Mouse (Mus musculus) liver, embryonic 13.5 days (tissue): Measurements from ENCODE around the gene Fbxw2. TPM values are rescaled to one million over a fixed set of nuclear protein-coding genes. Genes with fewer than 3 reads are reported as not detected.
"Not testable (repeated sequence)": the region's sequence is repeated elsewhere in the genome, so short reads cannot be mapped to it uniquely, and the experiment has no call there.

Experiments
- ATAC-seq: fragments of 200-750 bp; cut with Nextera tagmentation; 2 replicates; pipeline ENCODE4 v1.8.0; 2017; ENCODE audit warnings: low read depth, mild to moderate bottlenecking, moderate number of reproducible peaks, moderate library complexity
- DNase-seq: peaks from one replicate; pipeline ENCODE4 v3.0.0; 2022
- H3K27ac ChIP-seq: fragments of 300-500 bp; sonication (generic); 2 replicates; pipeline ENCODE4 v1.5.1; 2015; ENCODE audit warnings: moderate library complexity, mild to moderate bottlenecking, inconsistent platforms
- H3K27me3 ChIP-seq: fragments of 300-500 bp; sonication (generic); 2 replicates; pipeline ENCODE4 v1.6.1; 2015; ENCODE audit warnings: mild to moderate bottlenecking, inconsistent platforms
- H3K36me3 ChIP-seq: fragments of 300-500 bp; sonication (generic); 2 replicates; pipeline ENCODE4 v1.6.1; 2015; ENCODE audit warnings: mild to moderate bottlenecking, inconsistent platforms
- H3K4me1 ChIP-seq: fragments of 300-500 bp; sonication (generic); replicated peaks from 2 replicates; pipeline ENCODE4 v1.6.1; 2015; ENCODE audit warnings: inconsistent platforms
- H3K4me2 ChIP-seq: fragments of 300-500 bp; sonication (generic); 2 replicates; pipeline ENCODE4 v1.6.1; 2015; ENCODE audit warnings: inconsistent platforms, mild to moderate bottlenecking, moderate library complexity
- H3K4me3 ChIP-seq: fragments of 300-500 bp; sonication (generic); replicated peaks from 2 replicates; pipeline ENCODE4 v1.5.1; 2015; ENCODE audit warnings: mild to moderate bottlenecking, inconsistent platforms
- H3K9ac ChIP-seq: fragments of 300-500 bp; sonication (generic); 2 replicates; pipeline ENCODE4 v1.6.1; 2015; ENCODE audit warnings: mild to moderate bottlenecking, inconsistent platforms
- H3K9me3 ChIP-seq: fragments of 300-500 bp; sonication (generic); replicated peaks from 2 replicates; pipeline ENCODE4 v1.6.1; 2016; ENCODE audit warnings: inconsistent platforms
- WGBS: fragments of 180-500 bp; shearing (Covaris S2); methylation state at CpG from one replicate; pipeline ENCODE4 v1.1.7; 2015; ENCODE audit not compliant: insufficient replicate concordance; 5-methylcytosine and 5-hydroxymethylcytosine counted together
- polyA plus RNA-seq: library from polyadenylated mRNA; unstranded; fragments of >200 nt; fragmentation: Nextera tagmentation; extraction: Ambion mirVana; gene quantifications from 2 replicates; pipeline ENCODE4 v1.2.1, GENCODE M21; 2015

Fbxw2 gene
- polyA plus RNA-seq, 1 experiment from 2014 or later = 57.7 TPM

GRCm38 (mm10) chr2:34810775-34811174 lies 15.3 kb downstream of the Fbxw2 start:
- Histone ChIP-seq H3K4me1 (peaks cover 58% of the 10 kb centered on the region), H3K9ac (0 out of 2 replicates have a peak overlapping the region, but pooled peaks have one; percentile 20), H3K4me3 (no peak overlapping the region), H3K4me2 (peak overlapping the region; percentile 7), H3K9me3 (no peaks in the 10 kb centered on the region), H3K36me3 (peaks cover 94% of the 10 kb centered on the region), H3K27ac (peak overlapping the region; percentile 81), H3K27me3 (no peaks in the 10 kb centered on the region)
- DNase-seq (no peak), ATAC-seq (peak; percentile 80)
- 82% methylated on average over 3 of the region's 3 CpGs for WGBS

GRCm38 (mm10) chr2:34809568-34809967 lies 16.5 kb downstream of the Fbxw2 start:
- Histone ChIP-seq H3K9ac (0 out of 2 replicates have a peak overlapping the region, but pooled peaks have one; percentile 26), H3K27me3 (no peaks in the 10 kb centered on the region), H3K4me3 (no peak overlapping the region), H3K9me3 (no peaks in the 10 kb centered on the region), H3K4me2 (peak overlapping the region; percentile 28), H3K4me1 (peaks cover 63% of the 10 kb centered on the region), H3K36me3 (peaks cover 89% of the 10 kb centered on the region), H3K27ac (peak overlapping the region; percentile 81)
- WGBS = 66% methylated on average over 1 of the region's 1 CpGs
- ATAC-seq (no peak), DNase-seq (no peak)

- Histone ChIP-seq H3K36me3 (peaks cover 85% of the 10 kb centered on the region), H3K27me3 (no peaks in the 10 kb centered on the region), H3K27ac (peak overlapping the region; percentile 70), H3K9ac (peak overlapping the region; percentile 23), H3K9me3 (no peaks in the 10 kb centered on the region), H3K4me1 (peaks cover 76% of the 10 kb centered on the region), H3K4me2 (0 out of 2 replicates have a peak overlapping the region, but pooled peaks have one; percentile 1), H3K4me3 (no peak overlapping the region)
- 47% methylated on average over 2 of the region's 2 CpGs for WGBS
- no peak for ATAC-seq
- no peak for DNase-seq
These were observed 18.1 kb downstream of the Fbxw2 start for GRCm38 (mm10) chr2:34808057-34808456.

GRCm38 (mm10) chr2:34805364-34805950 lies 20.7 kb downstream of the Fbxw2 start:
- peaks cover 80% of the 10 kb centered on the region for H3K4me1 ChIP-seq
- no peaks in the 10 kb centered on the region for H3K27me3 ChIP-seq
- WGBS = 79% methylated on average over 10 of the region's 10 CpGs
- H3K36me3 ChIP-seq = peaks cover 60% of the 10 kb centered on the region
- ATAC-seq (peak; percentile 35), DNase-seq (peak; percentile 26)
- peak overlapping the region; percentile 49 for H3K9ac ChIP-seq
- H3K4me2 ChIP-seq = peak overlapping the region; percentile 41
- H3K27ac ChIP-seq = peak overlapping the region; percentile 90
- no peaks in the 10 kb centered on the region for H3K9me3 ChIP-seq
- 0 out of 2 replicates have a peak overlapping the region, but pooled peaks have one; percentile 1 for H3K4me3 ChIP-seq

GRCm38 (mm10) chr2:34804815-34805214 lies 21.3 kb downstream of the Fbxw2 start:
- ATAC-seq = peak; percentile 64
- H3K9me3 ChIP-seq = no peaks in the 10 kb centered on the region
- peaks cover 55% of the 10 kb centered on the region for H3K36me3 ChIP-seq
- H3K27ac ChIP-seq = peak overlapping the region; percentile 90
- 15% methylated on average over 1 of the region's 1 CpGs for WGBS
- H3K4me1 ChIP-seq = peaks cover 78% of the 10 kb centered on the region
- H3K4me2 ChIP-seq = peak overlapping the region; percentile 78
- DNase-seq = peak; percentile 60
- no peaks in the 10 kb centered on the region for H3K27me3 ChIP-seq
- peak overlapping the region; percentile 75 for H3K9ac ChIP-seq
- peak overlapping the region; percentile 80 for H3K4me3 ChIP-seq

GRCm38 (mm10) chr2:34804172-34804571 lies 21.9 kb downstream of the Fbxw2 start:
- Histone ChIP-seq H3K27ac (peak overlapping the region; percentile 90), H3K36me3 (peaks cover 48% of the 10 kb centered on the region), H3K9me3 (no peaks in the 10 kb centered on the region), H3K4me1 (peaks cover 72% of the 10 kb centered on the region), H3K27me3 (no peaks in the 10 kb centered on the region), H3K4me2 (peak overlapping the region; percentile 78), H3K4me3 (peak overlapping the region; percentile 80), H3K9ac (peak overlapping the region; percentile 75)
- 85% methylated on average over 2 of the region's 2 CpGs for WGBS
- ATAC-seq (no peak), DNase-seq (no peak)

GRCm38 (mm10) chr2:34803746-34804145 lies 22.4 kb downstream of the Fbxw2 start:
- H3K27ac ChIP-seq = peak overlapping the region; percentile 90
- peak overlapping the region; percentile 80 for H3K4me3 ChIP-seq
- ATAC-seq = no peak
- peak overlapping the region; percentile 78 for H3K4me2 ChIP-seq
- no peaks in the 10 kb centered on the region for H3K9me3 ChIP-seq
- WGBS = 68% methylated on average over 3 of the region's 3 CpGs
- peaks cover 44% of the 10 kb centered on the region for H3K36me3 ChIP-seq
- H3K27me3 ChIP-seq = no peaks in the 10 kb centered on the region
- DNase-seq = no peak
- peaks cover 72% of the 10 kb centered on the region for H3K4me1 ChIP-seq
- peak overlapping the region; percentile 75 for H3K9ac ChIP-seq

GRCm38 (mm10) chr2:34802565-34803245 lies 23.4 kb downstream of the Fbxw2 start:
- Histone ChIP-seq H3K4me1 (peaks cover 73% of the 10 kb centered on the region), H3K36me3 (peaks cover 35% of the 10 kb centered on the region), H3K9ac (peak overlapping the region; percentile 93), H3K27ac (peak overlapping the region; percentile 96), H3K4me2 (peak overlapping the region; percentile 74), H3K4me3 (peak overlapping the region; percentile 80)
- under 1% methylated on average over 30 of the region's 32 CpGs for WGBS
- not testable (repeated sequence) for H3K9me3 ChIP-seq, H3K27me3 ChIP-seq
- DNase-seq (peak; percentile 50), ATAC-seq (peak; percentile 30)

GRCm38 (mm10) chr2:34801516-34802482 lies 24.3 kb downstream of the Fbxw2 start:
- ATAC-seq (peak; percentile 85), DNase-seq (peak; percentile 97)
- Histone ChIP-seq H3K4me1 (peaks cover 68% of the 10 kb centered on the region), H3K27ac (peak overlapping the region; percentile 96), H3K9me3 (no peaks in the 10 kb centered on the region), H3K4me3 (peak overlapping the region; percentile 80), H3K4me2 (peak overlapping the region; percentile 74), H3K9ac (peak overlapping the region; percentile 93), H3K36me3 (peaks cover 29% of the 10 kb centered on the region), H3K27me3 (no peaks in the 10 kb centered on the region)
- 5% methylated on average over 39 of the region's 39 CpGs for WGBS

- H3K4me1 ChIP-seq = peaks cover 53% of the 10 kb centered on the region
- DNase-seq (no peak), ATAC-seq (no peak)
- peaks cover 22% of the 10 kb centered on the region for H3K36me3 ChIP-seq
- no peaks in the 10 kb centered on the region for H3K27me3 ChIP-seq
- peak overlapping the region; percentile 87 for H3K27ac ChIP-seq
- peak overlapping the region; percentile 74 for H3K4me3 ChIP-seq
- no peaks in the 10 kb centered on the region for H3K9me3 ChIP-seq
- whole genome bisulfite sequencing = 29% methylated on average over 7 of the region's 7 CpGs
- peak overlapping the region; percentile 88 for H3K9ac ChIP-seq
- peak overlapping the region; percentile 84 for H3K4me2 ChIP-seq
These were observed 25.7 kb downstream of the Fbxw2 start for GRCm38 (mm10) chr2:34800371-34800770.
